Comparison of ENCODE assay signal across 10 mouse cellular contexts in genomic region chr8:105850611-105851010, GRCm38 (mm10). TPM values are rescaled to one million over a fixed set of nuclear protein-coding genes. Genes with fewer than 3 reads are reported as not detected.
DNase-seq lines count a peak whose midpoint lies in the region; ATAC-seq and TF ChIP-seq lines count a peak whose summit lies in the region.
"Had no signal": no experiment of that assay in that cellular context is flagged by ENCODE, and none has a peak within 500 bp of the region (broad histone marks: within the 10 kb centered on the region; RNA-seq: fewer than 3 reads in every experiment).

No protein-coding gene starts in this region.

- H3K9me3 ChIP-seq in intestine, embryonic 14.5 days (ENCODE audit: control insufficient read depth, low read length) = no peaks in the 10 kb centered on the region
- H3K9me3 ChIP-seq in intestine, postnatal 0 days (ENCODE audit: control insufficient read depth) = no peaks in the 10 kb centered on the region
- H3K9me3 ChIP-seq in embryonic facial prominence, embryonic 10.5 days = no peaks in the 10 kb centered on the region
- H3K9me3 ChIP-seq in intestine, embryonic 16.5 days (ENCODE audit: control insufficient read depth, low read length) = no peaks in the 10 kb centered on the region
- H3K9me3 ChIP-seq in lung, postnatal 0 days (ENCODE audit: low read length) = no peaks in the 10 kb centered on the region

- no peak for ATAC-seq in intestine, embryonic 14.5 days (replicated peaks; ENCODE audit: low FRiP score, low TSS enrichment, low read depth)
- ATAC-seq in intestine, postnatal 0 days = no peak
- no peak for ATAC-seq in intestine, embryonic 16.5 days
- no peak for ATAC-seq in lung, postnatal 0 days

- peak overlapping the region; percentile 32 for H3K4me2 ChIP-seq in intestine, embryonic 14.5 days (ENCODE audit: low read length)
- no peak overlapping the region; the same call in 1 of the 2 replicates for H3K4me2 ChIP-seq in intestine, postnatal 0 days (replicated peaks; ENCODE audit: low read depth)
- H3K4me2 ChIP-seq in intestine, embryonic 16.5 days (ENCODE audit: low read depth, low read length) = peak overlapping the region; percentile 43; the same call in 1 of the 2 replicates
- peak overlapping the region; percentile 80 for H3K4me2 ChIP-seq in myocyte (ENCODE audit: low read depth)
- H3K4me2 ChIP-seq in lung, postnatal 0 days (replicated peaks; ENCODE audit: low read depth, low read length) = no peak overlapping the region

- TF ChIP-seq CTCF in intestine, postnatal 0 days (IDR thresholded peaks at IDR 0.05; ENCODE audit: low read depth) = no peak
- TF ChIP-seq CTCF in lung, postnatal 0 days (IDR thresholded peaks at IDR 0.05) = no peak

- peak overlapping the region; percentile 2; the same call in 1 of the 2 replicates for H3K9ac ChIP-seq in intestine, embryonic 14.5 days (ENCODE audit: low read length)
- no peak overlapping the region for H3K9ac ChIP-seq in intestine, postnatal 0 days (ENCODE audit: low read depth, low read length)
- H3K9ac ChIP-seq in intestine, embryonic 16.5 days (ENCODE audit: low read depth, low read length) = no peak overlapping the region
- H3K9ac ChIP-seq in lung, postnatal 0 days (replicated peaks; ENCODE audit: low read depth) = no peak overlapping the region

- TF ChIP-seq EP300 in lung, postnatal 0 days (IDR thresholded peaks at IDR 0.05) = no peak

- no peak for DNase-seq in intestine, embryonic 14.5 days (ENCODE audit: low spot score)
- no peak for DNase-seq in embryonic facial prominence, embryonic 10.5 days (ENCODE audit: low spot score)
- DNase-seq in thymus, postnatal 25 days = no peak
- no peak for DNase-seq in cerebellum, postnatal 14 days
- no peak for DNase-seq in lung, postnatal 0 days (ENCODE audit: low spot score)
- DNase-seq: cerebellum, adult 18-20 months; heart, postnatal 14 days had no signal

- H3K27me3 ChIP-seq in intestine, embryonic 14.5 days (replicated peaks; ENCODE audit: control insufficient read depth, insufficient read depth, low read length) = no peaks in the 10 kb centered on the region
- H3K27me3 ChIP-seq in intestine, postnatal 0 days (replicated peaks; ENCODE audit: control insufficient read depth, insufficient read depth, low read length) = no peaks in the 10 kb centered on the region
- H3K27me3 ChIP-seq in embryonic facial prominence, embryonic 10.5 days (replicated peaks; ENCODE audit: low read depth, poor library complexity, severe bottlenecking) = no peaks in the 10 kb centered on the region
- no peaks in the 10 kb centered on the region for H3K27me3 ChIP-seq in intestine, embryonic 16.5 days (replicated peaks; ENCODE audit: control insufficient read depth, insufficient read depth, low read length)
- H3K27me3 ChIP-seq in myocyte (ENCODE audit: control insufficient read depth, insufficient read depth, insufficient read length) = no peaks in the 10 kb centered on the region
- H3K27me3 ChIP-seq in lung, postnatal 0 days (replicated peaks; ENCODE audit: insufficient read depth, low read length) = no peaks in the 10 kb centered on the region

- peaks cover 40% of the 10 kb centered on the region for H3K36me3 ChIP-seq in intestine, embryonic 14.5 days (ENCODE audit: control insufficient read depth, insufficient read depth, low read length)
- peaks cover 34% of the 10 kb centered on the region for H3K36me3 ChIP-seq in intestine, postnatal 0 days (ENCODE audit: control insufficient read depth, insufficient read depth)
- H3K36me3 ChIP-seq in embryonic facial prominence, embryonic 10.5 days (replicated peaks) = peaks cover 44% of the 10 kb centered on the region
- peaks cover 11% of the 10 kb centered on the region for H3K36me3 ChIP-seq in intestine, embryonic 16.5 days (ENCODE audit: control insufficient read depth, insufficient read depth, low read length)
- H3K36me3 ChIP-seq in myocyte (ENCODE audit: control insufficient read depth, insufficient read depth) = peaks cover 9% of the 10 kb centered on the region
- peaks cover 14% of the 10 kb centered on the region; the same call in 1 of the 2 replicates for H3K36me3 ChIP-seq in lung, postnatal 0 days (ENCODE audit: insufficient read depth, low read length)

- no peak overlapping the region for H3ac ChIP-seq in myocyte (ENCODE audit: control insufficient read depth, insufficient read length)

- TF ChIP-seq POLR2A in myocyte (IDR thresholded peaks at IDR 0.05; ENCODE audit: insufficient read length, low read depth) = no peak

- peaks cover 7% of the 10 kb centered on the region for H3K4me1 ChIP-seq in intestine, embryonic 14.5 days (replicated peaks; ENCODE audit: control insufficient read depth, insufficient read depth, low read length)
- no peaks in the 10 kb centered on the region; the same call in 1 of the 2 replicates for H3K4me1 ChIP-seq in intestine, postnatal 0 days (replicated peaks; ENCODE audit: control insufficient read depth, insufficient read depth, low read length)
- H3K4me1 ChIP-seq in embryonic facial prominence, embryonic 10.5 days = peaks cover 21% of the 10 kb centered on the region
- peaks cover 8% of the 10 kb centered on the region for H3K4me1 ChIP-seq in intestine, embryonic 16.5 days (ENCODE audit: control insufficient read depth, insufficient read depth, low read length)
- H3K4me1 ChIP-seq in lung, postnatal 0 days (ENCODE audit: insufficient read depth, low read depth, low read length) = peaks cover 5% of the 10 kb centered on the region; the same call in 1 of the 2 replicates

- H3K27ac ChIP-seq in intestine, embryonic 14.5 days (ENCODE audit: low read depth) = no peak overlapping the region
- no peak overlapping the region for H3K27ac ChIP-seq in intestine, postnatal 0 days (ENCODE audit: low read depth, low read length)
- H3K27ac ChIP-seq in embryonic facial prominence, embryonic 10.5 days (replicated peaks) = no peak overlapping the region
- no peak overlapping the region for H3K27ac ChIP-seq in intestine, embryonic 16.5 days (ENCODE audit: low read length)
- no peak overlapping the region for H3K27ac ChIP-seq in lung, postnatal 0 days (ENCODE audit: low read length)

- H3K79me2 ChIP-seq in myocyte (ENCODE audit: control insufficient read depth, insufficient read depth) = peaks cover 18% of the 10 kb centered on the region

- 81% methylated on average over 7 of the region's 7 CpGs for WGBS in intestine, embryonic 14.5 days
- WGBS in intestine, postnatal 0 days = 69% methylated on average over 7 of the region's 7 CpGs
- 80% methylated on average over 7 of the region's 7 CpGs for WGBS in embryonic facial prominence, embryonic 10.5 days
- 74% methylated on average over 7 of the region's 7 CpGs for WGBS in intestine, embryonic 16.5 days
- 67% methylated on average over 7 of the region's 7 CpGs for WGBS in lung, postnatal 0 days

- peak overlapping the region; percentile 17 for H3K4me3 ChIP-seq in intestine, embryonic 14.5 days (ENCODE audit: low read depth, low read length)
- no peak overlapping the region for H3K4me3 ChIP-seq in intestine, postnatal 0 days (ENCODE audit: low read depth, low read length)
- peak overlapping the region; percentile 83 for H3K4me3 ChIP-seq in embryonic facial prominence, embryonic 10.5 days
- no peak overlapping the region for H3K4me3 ChIP-seq in intestine, embryonic 16.5 days (ENCODE audit: low read length)
- peak overlapping the region; percentile 57 for H3K4me3 ChIP-seq in myocyte
- H3K4me3 ChIP-seq in lung, postnatal 0 days (ENCODE audit: low read depth, low read length) = no peak overlapping the region

RNA-seq across cellular contexts. Expression of gene Cenpt, which starts 2.5 kb away (rescaled TPM):
- 39.2 and 40.1 TPM in 2 replicates for polyA plus RNA-seq in intestine, embryonic 14.5 days (2014; fragmentation: Nextera tagmentation; extraction: Ambion mirVana)
- polyA plus RNA-seq in intestine, postnatal 0 days (2015; fragmentation: Nextera tagmentation; extraction: Ambion mirVana) = 8.5 and 9.3 TPM in 2 replicates
- polyA plus RNA-seq in embryonic facial prominence, embryonic 10.5 days (2016; fragmentation: Nextera tagmentation; extraction: Ambion mirVana) = 49.6 and 51.2 TPM in 2 replicates
- polyA plus RNA-seq in intestine, embryonic 16.5 days (2015; fragmentation: Nextera tagmentation; extraction: Ambion mirVana) = 25.5 and 28.9 TPM in 2 replicates
- polyA plus RNA-seq in myocyte (2012; fragmentation: generic; extraction: Trizol) = 20.4 TPM
- polyA plus RNA-seq in lung, postnatal 0 days (2015; fragmentation: Nextera tagmentation; extraction: Ambion mirVana) = 14.3 and 15.9 TPM in 2 replicates

RNA-seq across cellular contexts. Expression of gene Thap11, which starts 4.3 kb away (rescaled TPM):
- polyA plus RNA-seq in intestine, embryonic 14.5 days (2014; fragmentation: Nextera tagmentation; extraction: Ambion mirVana) = 58.0 and 61.1 TPM in 2 replicates
- 28.3 and 29.2 TPM in 2 replicates for polyA plus RNA-seq in intestine, postnatal 0 days (2015; fragmentation: Nextera tagmentation; extraction: Ambion mirVana)
- 82.1 and 83.0 TPM in 2 replicates for polyA plus RNA-seq in embryonic facial prominence, embryonic 10.5 days (2016; fragmentation: Nextera tagmentation; extraction: Ambion mirVana)
- 49.4 and 49.6 TPM in 2 replicates for polyA plus RNA-seq in intestine, embryonic 16.5 days (2015; fragmentation: Nextera tagmentation; extraction: Ambion mirVana)
- 49.0 TPM for polyA plus RNA-seq in myocyte (2012; fragmentation: generic; extraction: Trizol)
- 46.3 and 50.1 TPM in 2 replicates for polyA plus RNA-seq in lung, postnatal 0 days (2015; fragmentation: Nextera tagmentation; extraction: Ambion mirVana)

RNA-seq across cellular contexts. Expression of gene Nutf2, which starts 9.8 kb away (rescaled TPM):
- polyA plus RNA-seq in intestine, embryonic 14.5 days (2014; fragmentation: Nextera tagmentation; extraction: Ambion mirVana) = 302 and 316 TPM in 2 replicates
- polyA plus RNA-seq in intestine, postnatal 0 days (2015; fragmentation: Nextera tagmentation; extraction: Ambion mirVana) = 87.7 and 97.3 TPM in 2 replicates
- 394 and 398 TPM in 2 replicates for polyA plus RNA-seq in embryonic facial prominence, embryonic 10.5 days (2016; fragmentation: Nextera tagmentation; extraction: Ambion mirVana)
- 165 and 207 TPM in 2 replicates for polyA plus RNA-seq in intestine, embryonic 16.5 days (2015; fragmentation: Nextera tagmentation; extraction: Ambion mirVana)
- 141 TPM for polyA plus RNA-seq in myocyte (2012; fragmentation: generic; extraction: Trizol)
- polyA plus RNA-seq in lung, postnatal 0 days (2015; fragmentation: Nextera tagmentation; extraction: Ambion mirVana) = 82.3 and 97.4 TPM in 2 replicates

RNA-seq across cellular contexts. Expression of gene Tsnaxip1, which starts 23.1 kb away (rescaled TPM):
- 0.11 TPM in 1 of 2 replicates, not detected in the other for polyA plus RNA-seq in intestine, embryonic 14.5 days (2014; fragmentation: Nextera tagmentation; extraction: Ambion mirVana)
- not detected in 2 replicates for polyA plus RNA-seq in intestine, postnatal 0 days (2015; fragmentation: Nextera tagmentation; extraction: Ambion mirVana)
- 0.19 and 0.40 TPM in 2 replicates for polyA plus RNA-seq in embryonic facial prominence, embryonic 10.5 days (2016; fragmentation: Nextera tagmentation; extraction: Ambion mirVana)
- polyA plus RNA-seq in intestine, embryonic 16.5 days (2015; fragmentation: Nextera tagmentation; extraction: Ambion mirVana) = not detected in 2 replicates
- 0.10 TPM for polyA plus RNA-seq in myocyte (2012; fragmentation: generic; extraction: Trizol)
- polyA plus RNA-seq in lung, postnatal 0 days (2015; fragmentation: Nextera tagmentation; extraction: Ambion mirVana) = 2.9 and 3.7 TPM in 2 replicates

RNA-seq across cellular contexts. Expression of gene Ranbp10, which starts 23.5 kb away (rescaled TPM):
- 11.6 and 11.7 TPM in 2 replicates for polyA plus RNA-seq in intestine, embryonic 14.5 days (2014; fragmentation: Nextera tagmentation; extraction: Ambion mirVana)
- polyA plus RNA-seq in intestine, postnatal 0 days (2015; fragmentation: Nextera tagmentation; extraction: Ambion mirVana) = 4.1 and 4.6 TPM in 2 replicates
- polyA plus RNA-seq in embryonic facial prominence, embryonic 10.5 days (2016; fragmentation: Nextera tagmentation; extraction: Ambion mirVana) = 11.4 and 12.1 TPM in 2 replicates
- 7.1 and 8.2 TPM in 2 replicates for polyA plus RNA-seq in intestine, embryonic 16.5 days (2015; fragmentation: Nextera tagmentation; extraction: Ambion mirVana)
- polyA plus RNA-seq in myocyte (2012; fragmentation: generic; extraction: Trizol) = 15.6 TPM
- polyA plus RNA-seq in lung, postnatal 0 days (2015; fragmentation: Nextera tagmentation; extraction: Ambion mirVana) = 10.5 and 10.9 TPM in 2 replicates

Comparison
In these comparisons a context has a peak if more than half of its experiments do, and no peak if none do; other contexts are left out.
1. H3K4me2 ChIP-seq: peak in intestine, embryonic 14.5 days (single experiment), intestine, embryonic 16.5 days (single experiment) and myocyte (single experiment); none in intestine, postnatal 0 days (single experiment) and lung, postnatal 0 days (single experiment).
2. H3K4me3 ChIP-seq: peak in intestine, embryonic 14.5 days (single experiment), embryonic facial prominence, embryonic 10.5 days (single experiment) and myocyte (single experiment); none in intestine, postnatal 0 days (single experiment), intestine, embryonic 16.5 days (single experiment) and lung, postnatal 0 days (single experiment).